Mouse (Mus musculus) embryonic facial prominence, embryonic 15.5 days (tissue): ENCODE measurements at regions not wholly inside any gene's neighbourhood (a gene's known extent, or its start where the extent isn't known, plus 50 kb on each side); places are given as distances from the start of the nearest gene placed in this dataset.

Source experiments
- ATAC-seq: fragments of 200-750 bp; cut with Nextera tagmentation; 2 replicates; pipeline ENCODE4 v1.8.0; 2017; ENCODE audit warnings: low read depth, moderate TSS enrichment; ENCODE audit not compliant: insufficient number of reproducible peaks, low FRiP score, low TSS enrichment
- H3K27ac ChIP-seq: fragments of 300-500 bp; sonication (generic); replicated peaks from 2 replicates; pipeline ENCODE4 v1.5.1; 2015; ENCODE audit warnings: mild to moderate bottlenecking, inconsistent platforms
- H3K27me3 ChIP-seq: fragments of 300-500 bp; sonication (generic); 2 replicates; pipeline ENCODE4 v1.6.1; 2015; ENCODE audit warnings: inconsistent platforms
- H3K36me3 ChIP-seq: fragments of 300-500 bp; sonication (generic); 2 replicates; pipeline ENCODE4 v1.6.1; 2015; ENCODE audit warnings: mild to moderate bottlenecking, inconsistent platforms
- H3K4me1 ChIP-seq: fragments of 300-500 bp; sonication (generic); 2 replicates; pipeline ENCODE4 v1.6.1; 2015; ENCODE audit warnings: inconsistent platforms
- H3K4me2 ChIP-seq: fragments of 300-500 bp; sonication (generic); replicated peaks from 2 replicates; pipeline ENCODE4 v1.6.1; 2015; ENCODE audit warnings: mild to moderate bottlenecking, inconsistent platforms
- H3K4me3 ChIP-seq: fragments of 300-500 bp; sonication (generic); replicated peaks from 2 replicates; pipeline ENCODE4 v1.5.1; 2015; ENCODE audit warnings: mild to moderate bottlenecking, inconsistent platforms
- H3K9ac ChIP-seq: fragments of 300-500 bp; sonication (generic); 2 replicates; pipeline ENCODE4 v1.6.1; 2015; ENCODE audit warnings: inconsistent platforms
- H3K9me3 ChIP-seq: fragments of 300-500 bp; sonication (generic); replicated peaks from 2 replicates; pipeline ENCODE4 v1.6.1; 2016; ENCODE audit warnings: inconsistent platforms
- WGBS: fragments of 180-500 bp; shearing (Covaris S2); methylation state at CpG from one replicate; pipeline ENCODE4 v1.1.7; 2015; 5-methylcytosine and 5-hydroxymethylcytosine counted together

DNA sequence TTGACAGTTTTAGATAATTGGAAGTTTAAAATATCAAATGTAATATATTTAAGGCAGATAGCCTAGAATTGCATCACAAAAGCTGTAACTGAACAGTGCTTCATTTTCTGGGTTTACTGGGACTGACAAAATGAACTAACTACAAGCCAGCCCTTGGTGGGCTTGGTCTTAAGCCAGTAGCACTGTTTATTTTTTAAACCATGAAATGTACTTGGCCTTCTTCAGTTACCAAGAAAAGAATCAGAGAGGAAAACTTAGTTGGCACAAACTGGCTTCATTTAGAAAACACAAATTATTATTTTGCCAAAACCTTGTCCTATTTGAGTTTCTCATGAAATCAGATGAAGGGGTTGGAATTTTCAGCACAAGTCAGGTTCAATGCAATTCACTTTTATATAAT, 989.8 kb upstream of the Zeb2 start:
- Histone ChIP-seq H3K4me3 (no peak overlapping the region), H3K4me2 (no peak overlapping the region), H3K9me3 (no peaks in the 10 kb centered on the region), H3K27ac (no peak overlapping the region), H3K9ac (no peak overlapping the region), H3K27me3 (no peaks in the 10 kb centered on the region), H3K4me1 (no peaks in the 10 kb centered on the region), H3K36me3 (no peaks in the 10 kb centered on the region)
- no peak for ATAC-seq

DNA sequence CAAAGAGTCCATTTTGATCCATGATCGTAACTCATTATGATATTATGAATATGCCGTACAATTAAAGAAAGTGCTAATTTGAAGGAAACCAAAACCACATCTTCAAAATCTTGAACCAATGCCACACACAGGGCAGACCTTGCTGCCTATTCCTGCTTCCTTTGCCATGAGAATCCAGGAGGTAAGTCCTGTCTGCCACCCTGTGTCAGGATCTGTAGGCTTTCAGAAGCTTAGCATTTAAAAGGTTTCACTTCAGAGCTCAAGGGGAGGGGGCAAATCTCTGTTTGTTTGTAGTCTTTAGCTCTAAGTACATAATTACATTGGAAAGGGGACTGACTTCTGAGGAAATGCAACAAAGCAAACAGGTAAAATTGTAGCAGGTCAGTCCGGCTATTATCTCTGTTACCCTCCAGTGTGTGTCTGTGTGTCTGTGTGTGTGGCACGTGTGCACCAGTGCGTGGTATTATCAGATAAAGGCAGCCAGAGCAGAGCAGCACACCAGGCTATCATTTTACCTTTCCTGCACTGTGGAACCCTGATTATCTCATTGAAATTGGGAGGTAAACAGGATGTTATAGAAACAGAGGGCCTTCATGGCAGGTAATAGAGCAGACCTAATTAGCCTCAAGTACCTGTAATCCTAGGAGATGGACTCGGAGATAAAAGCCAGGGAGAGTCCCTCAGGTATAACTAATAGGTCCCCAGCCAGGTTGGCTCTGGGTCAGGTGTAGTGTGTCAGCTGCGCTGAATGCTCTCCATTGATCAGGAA, 948.0 kb upstream of the Zeb2 start:
- Histone ChIP-seq H3K27me3 (no peaks in the 10 kb centered on the region), H3K36me3 (no peaks in the 10 kb centered on the region), H3K4me2 (no peak overlapping the region), H3K9me3 (no peaks in the 10 kb centered on the region), H3K4me1 (no peaks in the 10 kb centered on the region), H3K27ac (no peak overlapping the region), H3K9ac (no peak overlapping the region), H3K4me3 (no peak overlapping the region)
- ATAC-seq: peak; percentile 89
- WGBS: 46% methylated on average over 7 of the region's 7 CpGs

DNA sequence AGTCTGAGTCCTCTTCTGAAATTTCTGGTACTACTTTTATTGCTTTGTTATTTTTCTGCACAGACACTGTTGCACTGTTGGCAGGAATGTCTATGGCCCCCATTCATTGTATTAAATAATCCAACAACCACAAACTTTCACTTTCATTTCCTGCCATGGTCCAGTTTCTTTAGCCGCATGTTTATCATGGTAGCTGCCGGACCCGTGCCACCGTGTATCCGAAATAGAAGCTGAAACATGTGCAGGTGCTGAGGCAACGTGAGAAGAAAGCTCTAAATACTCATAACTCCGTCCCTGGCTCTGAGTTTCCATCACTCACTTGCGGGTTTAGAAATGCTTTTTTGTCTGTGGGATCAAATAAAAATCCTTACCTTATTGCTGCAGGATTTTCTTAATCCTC, 938.5 kb upstream of the Zeb2 start:
- Histone ChIP-seq H3K9me3 (no peaks in the 10 kb centered on the region), H3K4me2 (no peak overlapping the region), H3K36me3 (no peaks in the 10 kb centered on the region), H3K4me1 (peaks cover 3% of the 10 kb centered on the region; the same call in 1 of the 2 replicates), H3K9ac (no peak overlapping the region), H3K4me3 (no peak overlapping the region), H3K27me3 (no peaks in the 10 kb centered on the region), H3K27ac (no peak overlapping the region)
- WGBS: 70% methylated on average over 8 of the region's 8 CpGs
- no peak for ATAC-seq

DNA sequence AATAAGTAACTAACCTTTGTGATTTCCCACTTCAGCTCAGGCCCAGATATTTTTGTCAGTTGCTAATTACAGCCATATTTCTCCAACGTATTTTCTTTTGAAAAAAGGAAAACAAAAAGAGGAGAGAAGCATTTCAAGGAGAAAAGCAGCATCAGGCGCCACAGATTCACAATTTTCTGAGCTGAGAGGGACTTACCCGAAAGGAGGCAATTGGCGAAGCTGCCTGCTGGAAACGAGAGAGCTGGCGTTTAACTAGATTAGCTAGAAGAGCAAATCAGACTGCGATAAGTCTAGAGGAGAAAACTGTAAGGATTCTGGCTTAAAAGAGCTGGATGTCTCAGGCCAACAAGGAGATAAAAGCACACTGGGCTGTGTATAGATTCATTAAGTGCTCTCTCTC, 937.7 kb upstream of the Zeb2 start:
- H3K9ac ChIP-seq: no peak overlapping the region
- ATAC-seq: no peak
- 34% methylated on average over 7 of the region's 7 CpGs for WGBS
- H3K4me2 ChIP-seq: no peak overlapping the region
- no peak overlapping the region for H3K27ac ChIP-seq
- no peaks in the 10 kb centered on the region for H3K36me3 ChIP-seq
- H3K4me1 ChIP-seq: peaks cover 3% of the 10 kb centered on the region; the same call in 1 of the 2 replicates
- H3K27me3 ChIP-seq: no peaks in the 10 kb centered on the region
- H3K4me3 ChIP-seq: no peak overlapping the region
- no peaks in the 10 kb centered on the region for H3K9me3 ChIP-seq

DNA sequence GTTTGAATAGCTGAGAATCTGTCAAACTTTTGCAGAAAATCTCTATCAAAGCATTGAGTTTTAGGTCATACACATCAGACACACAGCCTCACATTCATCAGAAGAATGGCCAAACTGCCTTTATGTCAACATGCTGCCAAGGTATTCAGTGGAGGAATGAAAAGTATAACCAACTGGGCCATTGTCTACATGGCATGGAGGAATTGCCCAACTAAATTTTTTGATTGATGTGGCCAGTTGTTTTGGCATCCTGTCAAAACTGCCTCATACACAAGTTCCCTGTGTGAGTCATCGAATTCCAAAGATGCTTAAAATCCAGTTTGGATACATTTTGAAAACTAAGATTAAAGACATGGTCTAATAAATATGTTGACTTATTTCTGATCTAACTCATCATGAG, 904.7 kb upstream of the Zeb2 start:
- WGBS: 65% methylated on average over 1 of the region's 1 CpGs
- Histone ChIP-seq H3K4me2 (no peak overlapping the region), H3K27ac (no peak overlapping the region), H3K36me3 (no peaks in the 10 kb centered on the region), H3K4me1 (no peaks in the 10 kb centered on the region), H3K4me3 (no peak overlapping the region), H3K9ac (no peak overlapping the region), H3K27me3 (no peaks in the 10 kb centered on the region), H3K9me3 (no peaks in the 10 kb centered on the region)
- no peak for ATAC-seq

DNA sequence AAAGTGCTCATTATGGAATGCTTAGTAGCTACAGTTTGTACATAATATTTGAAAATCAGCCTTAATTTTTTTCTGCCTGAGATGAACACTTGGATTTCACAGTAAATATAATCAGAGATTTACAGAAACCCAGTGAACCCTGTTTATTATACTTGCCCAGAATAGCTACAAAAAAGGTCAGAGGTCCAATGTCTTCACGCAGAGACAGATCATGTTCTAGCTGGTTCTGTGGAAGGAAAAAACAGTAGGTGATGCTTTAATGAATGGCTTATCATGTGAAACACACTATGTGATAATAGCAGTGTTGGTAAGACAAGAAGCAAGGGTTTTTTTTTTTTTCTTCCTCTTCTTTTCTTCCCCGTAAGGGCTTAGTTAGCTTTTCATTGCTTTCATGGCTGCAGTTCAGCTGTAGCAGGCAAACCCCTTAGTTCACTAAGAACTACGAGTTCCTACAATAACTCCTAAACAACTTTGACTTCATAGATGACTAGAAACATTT, 896.6 kb upstream of the Zeb2 start:
- Histone ChIP-seq H3K4me1 (no peaks in the 10 kb centered on the region), H3K27ac (no peak overlapping the region), H3K4me3 (no peak overlapping the region), H3K36me3 (no peaks in the 10 kb centered on the region), H3K4me2 (no peak overlapping the region), H3K9me3 (no peaks in the 10 kb centered on the region), H3K27me3 (no peaks in the 10 kb centered on the region), H3K9ac (no peak overlapping the region)
- 70% methylated on average over 3 of the region's 3 CpGs for WGBS
- no peak for ATAC-seq

DNA sequence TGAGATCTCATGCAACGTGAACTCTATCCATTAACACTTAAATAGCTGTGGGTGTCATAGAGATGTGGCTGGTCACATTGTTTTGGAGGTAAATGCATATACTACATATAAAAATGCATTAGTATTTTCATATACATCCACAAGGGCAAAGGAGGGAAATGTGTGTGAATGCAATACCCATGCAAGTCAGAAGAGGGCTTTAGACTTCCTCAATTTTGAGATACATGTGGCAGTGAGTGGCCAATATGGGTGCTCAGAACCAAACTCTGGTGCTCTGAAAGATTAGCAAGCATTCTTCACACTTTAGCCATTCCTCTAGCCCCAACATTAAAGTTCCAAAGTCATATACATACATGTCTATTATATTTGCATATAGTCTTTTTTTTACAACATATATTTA, 895.5 kb upstream of the Zeb2 start:
- H3K4me1 ChIP-seq: no peaks in the 10 kb centered on the region
- ATAC-seq: no peak
- 84% methylated on average over 1 of the region's 1 CpGs for WGBS

DNA sequence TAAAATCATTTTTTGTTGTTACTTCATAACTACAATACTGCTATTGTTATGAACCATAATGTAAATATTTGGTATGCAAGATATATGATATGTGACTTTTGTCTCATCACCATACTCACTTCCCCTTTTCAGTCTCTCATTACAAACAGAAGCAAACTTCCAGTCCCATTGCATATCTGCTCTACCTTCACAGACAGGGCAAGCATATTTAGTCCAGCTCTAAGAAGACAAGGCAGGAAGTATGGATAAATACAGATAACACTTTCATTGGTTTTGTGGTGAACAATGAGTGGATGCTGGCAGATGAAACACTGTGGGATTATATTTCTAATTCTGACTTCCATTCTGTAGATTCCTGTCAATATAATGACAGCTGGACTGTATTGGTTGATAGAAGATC, 858.0 kb upstream of the Zeb2 start:
- no peak overlapping the region for H3K9ac ChIP-seq
- H3K4me1 ChIP-seq: no peaks in the 10 kb centered on the region
- H3K4me3 ChIP-seq: no peak overlapping the region
- H3K36me3 ChIP-seq: no peaks in the 10 kb centered on the region
- H3K4me2 ChIP-seq: no peak overlapping the region
- no peaks in the 10 kb centered on the region for H3K27me3 ChIP-seq
- H3K9me3 ChIP-seq: no peaks in the 10 kb centered on the region
- no peak overlapping the region for H3K27ac ChIP-seq
- ATAC-seq: no peak

More for the DNA sequence above, 895.5 kb upstream of the Zeb2 start:
- H3K27ac ChIP-seq: no peak overlapping the region
- H3K36me3 ChIP-seq: no peaks in the 10 kb centered on the region
- no peak overlapping the region for H3K4me2 ChIP-seq
- no peak overlapping the region for H3K9ac ChIP-seq
- no peaks in the 10 kb centered on the region for H3K9me3 ChIP-seq
- H3K4me3 ChIP-seq: no peak overlapping the region
- no peaks in the 10 kb centered on the region for H3K27me3 ChIP-seq

DNA sequence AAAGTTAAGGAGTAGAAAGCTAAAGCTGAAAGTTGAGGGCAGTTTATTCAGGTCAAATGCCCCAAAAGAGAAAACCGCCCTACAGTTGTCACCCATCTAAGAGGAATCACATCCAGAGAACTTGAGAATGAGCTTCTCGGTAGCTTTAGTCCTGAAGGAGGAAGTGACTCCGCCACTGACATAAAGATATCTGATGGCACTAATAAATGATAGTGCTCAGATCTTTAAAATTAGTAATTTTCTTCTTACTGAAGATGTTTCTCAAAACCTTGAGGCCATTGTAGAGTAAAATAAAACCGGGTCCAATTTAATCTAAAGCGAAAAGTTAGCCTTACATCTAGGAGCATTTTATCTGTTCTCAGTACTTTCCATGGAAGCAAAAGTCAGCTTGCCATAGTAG, 851.4 kb upstream of the Zeb2 start:
- Histone ChIP-seq H3K9ac (no peak overlapping the region), H3K27me3 (no peaks in the 10 kb centered on the region), H3K4me3 (no peak overlapping the region), H3K36me3 (no peaks in the 10 kb centered on the region), H3K9me3 (no peaks in the 10 kb centered on the region), H3K4me1 (no peaks in the 10 kb centered on the region), H3K27ac (no peak overlapping the region), H3K4me2 (no peak overlapping the region)
- 84% methylated on average over 5 of the region's 5 CpGs for WGBS
- ATAC-seq: no peak

DNA sequence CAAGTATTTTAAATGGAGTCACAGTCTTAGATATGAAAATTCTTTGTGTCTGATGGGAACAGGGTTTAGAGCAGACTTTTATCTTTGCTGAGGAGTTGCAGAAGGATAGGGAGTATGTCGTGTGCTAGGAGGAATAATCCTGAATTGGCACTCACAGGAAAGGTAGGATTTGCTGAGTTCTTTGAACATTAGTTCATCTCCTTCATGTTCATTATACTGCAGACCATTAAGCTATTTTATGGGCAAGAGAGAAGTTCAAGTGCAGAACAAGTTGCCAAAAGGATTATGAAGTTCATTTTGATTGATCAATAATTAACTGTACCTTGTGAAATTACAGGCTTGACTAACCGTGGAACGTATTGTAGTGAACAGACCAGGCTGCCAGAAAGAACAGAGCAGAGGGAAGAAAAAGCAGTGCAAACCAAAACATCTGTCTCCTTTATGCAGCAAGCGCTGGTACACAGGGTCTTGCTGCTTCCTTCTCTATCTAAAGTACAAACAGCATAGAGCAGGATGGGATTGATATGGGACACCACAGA, 839.7 kb upstream of the Zeb2 start:
- Histone ChIP-seq H3K9ac (no peak overlapping the region), H3K4me2 (no peak overlapping the region), H3K36me3 (no peaks in the 10 kb centered on the region), H3K27ac (no peak overlapping the region), H3K4me3 (no peak overlapping the region), H3K9me3 (no peaks in the 10 kb centered on the region), H3K27me3 (no peaks in the 10 kb centered on the region), H3K4me1 (no peaks in the 10 kb centered on the region)
- 45% methylated on average over 4 of the region's 4 CpGs for WGBS
- no peak for ATAC-seq

DNA sequence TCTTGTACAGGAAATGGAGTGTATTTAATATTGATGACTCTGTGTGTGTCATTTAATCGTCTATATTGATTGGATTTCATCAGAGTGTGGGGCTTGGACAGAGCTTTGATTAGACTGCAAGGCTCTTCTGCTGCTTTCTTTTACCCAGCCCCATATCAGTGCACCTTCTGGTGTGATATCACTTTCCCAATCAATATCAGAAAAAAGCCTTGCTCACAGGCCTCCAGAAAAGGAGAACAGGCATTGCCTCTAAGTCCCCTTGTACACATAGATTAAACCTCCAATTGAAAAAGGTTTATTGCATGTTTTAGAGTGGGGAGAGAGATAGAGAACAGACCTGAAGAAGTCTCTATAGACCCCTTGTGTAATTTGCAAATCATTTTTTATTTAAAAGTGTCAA, 831.6 kb upstream of the Zeb2 start:
- Histone ChIP-seq H3K4me1 (no peaks in the 10 kb centered on the region), H3K4me2 (no peak overlapping the region), H3K27ac (no peak overlapping the region), H3K27me3 (no peaks in the 10 kb centered on the region), H3K36me3 (no peaks in the 10 kb centered on the region), H3K9ac (no peak overlapping the region), H3K9me3 (no peaks in the 10 kb centered on the region), H3K4me3 (no peak overlapping the region)
- 74% methylated on average over 1 of the region's 1 CpGs for WGBS
- no peak for ATAC-seq
